Mouse (Mus musculus) bone marrow, adult 2 months (tissue): ENCODE data around the gene Zdhhc18.

Source experiments
- CTCF ChIP-seq: fragments of 200-500 bp; IDR thresholded peaks from 2 replicates; pipeline ENCODE4 v1.5.1; 2011; ENCODE audit warnings: low read length, control low read depth; ENCODE audit not compliant: control insufficient read depth, insufficient read depth
- POLR2A ChIP-seq: fragments of 200-500 bp; IDR thresholded peaks from 2 replicates; pipeline ENCODE4 v1.6.1; 2011; ENCODE audit warnings: low read depth, mild to moderate bottlenecking, control low read depth, low read length, borderline replicate concordance; ENCODE audit not compliant: control insufficient read depth

DNA sequence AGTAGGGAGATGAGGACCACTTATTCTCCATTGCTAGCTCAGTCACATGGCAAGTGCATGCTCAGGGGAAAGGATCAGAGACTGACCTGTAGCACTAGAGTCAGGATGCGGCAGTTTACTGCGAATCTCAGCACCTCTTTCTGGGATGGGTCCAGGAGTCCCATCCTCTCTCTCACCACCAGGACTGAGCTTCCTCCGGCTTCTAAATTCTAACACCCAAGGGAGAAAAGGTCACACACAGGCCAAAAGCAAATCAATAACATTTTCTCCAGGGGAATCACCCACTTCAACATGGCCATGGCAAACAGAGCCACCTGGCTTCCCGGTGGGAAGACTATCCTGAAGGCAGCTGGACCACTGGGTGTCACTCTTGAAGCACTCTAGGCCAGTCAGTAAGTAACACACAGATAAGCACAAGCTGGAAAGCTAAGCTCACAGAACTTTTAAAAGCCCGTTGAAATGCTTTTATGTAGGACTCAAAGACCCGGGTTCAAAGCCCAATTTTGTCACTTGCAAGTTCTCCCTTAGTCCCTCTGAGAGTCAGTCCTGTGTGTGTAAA, 19.8 kb upstream of the Zdhhc18 start:
- TF ChIP-seq CTCF (no peak), POLR2A (no peak)
